Mouse (Mus musculus) fat pad, adult 2 months (tissue): Measurements from ENCODE around the gene Sez6l2.

Experiments used
- DNase-seq: peaks from one replicate; pipeline ENCODE4 v3.0.0-alpha.2; 2011; ENCODE audit warnings: low read depth, low spot score; ENCODE audit errors: extremely low read depth

Sez6l2 gene

DNA sequence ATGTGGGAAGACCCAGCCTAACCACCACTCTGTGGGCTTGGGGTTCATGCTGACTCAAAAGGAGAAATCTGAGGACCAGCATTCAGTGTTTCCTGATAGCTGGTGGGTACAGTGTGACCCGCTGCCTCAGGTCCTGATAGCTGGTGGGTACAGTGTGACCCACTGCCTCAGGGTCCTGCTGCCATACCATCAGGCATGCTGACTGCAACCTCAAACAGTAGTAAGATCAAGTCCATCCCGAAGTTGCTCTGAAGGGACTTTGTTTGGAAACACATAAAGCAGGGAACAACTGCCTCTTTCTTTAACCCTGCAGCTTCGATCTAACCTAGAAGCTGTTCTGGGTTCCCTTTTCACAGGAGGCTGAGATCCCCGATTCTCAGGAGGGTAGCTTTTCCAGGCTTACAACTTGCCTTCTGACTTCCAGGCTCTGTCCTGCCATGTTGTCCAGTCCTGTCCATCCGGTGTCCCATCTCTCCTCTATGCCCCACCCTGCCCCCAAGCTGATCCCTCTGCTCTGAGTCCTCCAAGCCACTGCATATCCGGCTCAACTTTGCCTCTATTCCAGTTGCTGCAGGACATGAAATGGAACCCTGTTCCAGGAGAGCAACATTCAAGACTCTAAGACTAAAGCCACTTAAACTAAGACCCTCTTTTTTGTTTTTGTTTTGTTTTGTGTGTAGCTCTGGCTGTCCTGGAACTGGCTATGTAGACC, 57.1 kb downstream of the Sez6l2 start:
- no peak for DNase-seq

DNA sequence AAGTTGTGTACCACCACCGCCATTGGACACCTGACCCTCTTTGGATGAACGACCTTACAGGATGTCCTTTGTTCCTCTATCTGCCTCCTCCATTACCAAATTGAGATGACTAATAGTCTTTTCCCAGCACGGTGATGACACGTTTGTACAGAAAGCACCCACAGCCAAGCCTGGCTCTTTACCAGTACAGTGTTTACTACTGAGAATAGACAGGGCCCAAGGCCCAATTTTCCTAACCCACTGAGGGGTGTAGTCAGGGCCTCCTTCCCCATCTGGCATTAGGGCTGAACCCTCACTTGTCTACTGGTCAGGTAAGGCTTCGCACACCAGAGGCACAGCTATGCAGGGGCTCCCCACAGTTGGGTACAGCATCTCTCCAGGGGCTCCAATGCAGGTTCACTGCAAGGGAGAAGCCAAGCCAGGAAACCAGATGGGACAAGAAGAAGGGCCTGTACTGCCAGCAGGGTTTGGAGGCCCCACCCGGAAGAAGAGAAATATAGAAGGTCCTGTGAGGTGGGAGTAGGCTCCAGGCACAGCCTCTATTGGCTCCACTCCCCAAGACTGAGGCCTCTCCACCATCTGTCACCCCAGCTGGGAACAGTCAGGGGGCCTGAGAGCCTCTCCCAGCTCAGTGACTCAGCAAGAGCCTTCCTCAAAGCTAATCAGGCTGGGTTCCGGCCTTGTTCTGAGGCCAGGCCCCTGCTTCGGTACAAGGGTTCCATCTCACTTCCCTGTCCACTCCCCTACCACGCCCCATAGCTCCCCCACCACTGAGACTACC, 58.1 kb downstream of the Sez6l2 start:
- DNase-seq: no peak

DNA sequence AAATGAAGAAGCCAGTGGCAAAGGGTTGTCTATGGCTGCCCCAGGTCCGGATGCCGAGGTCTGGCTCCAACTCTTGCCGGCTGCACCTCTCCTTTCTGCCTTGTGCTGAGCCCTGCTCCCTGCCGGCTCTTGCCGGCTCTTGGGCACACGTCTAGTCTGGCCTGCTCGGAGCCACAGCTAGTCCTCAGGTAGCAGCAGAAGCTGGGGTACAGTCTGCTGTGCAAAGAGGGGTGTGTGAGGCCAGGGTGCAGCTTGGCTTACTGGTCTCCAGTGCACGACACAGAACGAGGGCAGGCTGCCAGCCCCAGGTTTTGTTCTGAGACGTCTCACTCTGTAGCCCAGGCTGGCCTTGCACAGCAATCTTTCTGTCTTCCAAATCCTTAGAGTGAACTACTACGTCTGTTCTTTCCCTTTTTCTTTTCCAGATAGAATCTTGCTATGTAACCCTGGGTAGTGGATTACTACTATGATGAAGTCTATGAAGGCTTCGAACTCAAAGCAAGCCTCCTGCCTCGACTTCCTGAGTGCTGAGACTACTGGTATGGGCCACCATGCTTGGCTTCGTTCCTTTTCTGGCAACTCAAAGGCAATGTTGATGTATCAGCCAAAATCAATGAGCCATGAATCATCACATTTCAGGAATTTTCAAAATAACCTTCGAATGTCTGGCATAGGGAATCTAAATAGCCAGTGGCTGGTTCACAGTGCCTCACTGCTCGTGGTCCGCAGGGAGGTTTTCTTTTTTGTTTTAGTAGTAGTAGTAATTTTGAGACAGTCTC, 59.1 kb downstream of the Sez6l2 start:
- no peak for DNase-seq

DNA sequence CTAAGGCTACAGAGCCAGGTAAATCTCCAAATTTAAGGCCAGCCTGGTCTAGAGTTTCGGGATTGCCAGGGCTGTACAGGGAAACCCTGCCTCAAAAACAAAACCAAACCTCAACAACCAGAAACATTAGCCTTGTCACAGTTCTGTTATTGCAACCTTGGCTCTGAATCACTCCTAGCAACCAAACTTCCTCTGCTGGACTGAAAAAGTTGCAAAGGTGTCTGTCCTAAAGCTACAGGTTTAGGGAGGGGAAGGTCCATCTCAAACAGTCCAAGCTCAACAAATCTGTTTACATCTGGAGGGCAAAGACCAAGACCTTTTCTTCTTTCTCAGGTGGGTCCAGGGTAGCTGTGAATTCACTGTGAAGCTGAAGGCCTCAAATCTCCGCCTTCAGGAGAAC, 60.7 kb downstream of the Sez6l2 start:
- DNase-seq: no peak

- no peak for DNase-seq
Observed at GRCm38 (mm10) chr7:127011717-127012116, 61.4 kb downstream of the Sez6l2 start.

DNA sequence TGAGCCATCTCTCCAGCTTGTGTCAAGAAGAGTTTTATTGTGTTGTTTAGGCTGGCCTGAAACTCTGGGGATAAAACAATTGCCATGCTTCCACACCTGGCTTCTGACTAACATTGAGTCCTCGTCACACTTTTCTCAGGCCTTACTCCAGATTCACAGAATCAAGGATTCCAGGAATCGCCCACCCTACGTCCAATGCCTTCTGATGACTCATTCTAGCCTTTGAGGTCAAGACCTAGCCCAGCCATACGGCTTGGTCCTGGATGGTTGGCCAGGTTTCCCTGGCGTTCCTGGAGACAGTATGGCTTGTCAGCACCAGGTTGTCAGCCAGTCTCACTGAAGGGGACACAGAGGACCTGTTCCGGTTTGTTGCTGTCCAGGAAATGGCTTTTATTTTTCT, 62.0 kb downstream of the Sez6l2 start:
- no peak for DNase-seq

GRCm38 (mm10) chr7:127012845-127013244, 62.5 kb downstream of the Sez6l2 start:
- no peak for DNase-seq

GRCm38 (mm10) chr7:127013385-127013784, 63.0 kb downstream of the Sez6l2 start:
- no peak for DNase-seq

DNA sequence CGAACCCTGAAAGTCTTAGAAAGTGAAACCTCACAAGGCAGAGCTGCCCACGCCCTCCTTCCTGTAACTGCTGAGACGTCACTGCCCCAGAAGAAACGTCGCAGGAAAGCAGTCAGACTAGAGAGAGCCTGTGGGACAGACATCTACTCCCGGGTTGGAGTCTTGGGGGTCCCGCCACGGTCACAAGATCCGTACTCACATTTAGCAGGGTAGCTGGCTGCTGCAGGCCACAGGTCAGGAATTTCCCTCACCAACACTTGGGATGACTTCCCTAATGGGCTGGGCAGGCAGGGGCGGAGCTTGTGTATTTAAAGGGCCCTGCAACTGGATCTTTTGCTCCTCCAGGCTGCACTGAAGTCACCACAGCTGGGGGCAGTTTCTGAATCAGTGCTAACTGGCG, 64.0 kb downstream of the Sez6l2 start, which contains the start of gene Mvp:
Gene Mvp, minus strand, starts transcription at position 302 of the 400 bp plus-strand sequence.
- DNase-seq: no peak

GRCm38 (mm10) chr7:127014993-127015392, 64.6 kb downstream of the Sez6l2 start:
- no peak for DNase-seq

DNA sequence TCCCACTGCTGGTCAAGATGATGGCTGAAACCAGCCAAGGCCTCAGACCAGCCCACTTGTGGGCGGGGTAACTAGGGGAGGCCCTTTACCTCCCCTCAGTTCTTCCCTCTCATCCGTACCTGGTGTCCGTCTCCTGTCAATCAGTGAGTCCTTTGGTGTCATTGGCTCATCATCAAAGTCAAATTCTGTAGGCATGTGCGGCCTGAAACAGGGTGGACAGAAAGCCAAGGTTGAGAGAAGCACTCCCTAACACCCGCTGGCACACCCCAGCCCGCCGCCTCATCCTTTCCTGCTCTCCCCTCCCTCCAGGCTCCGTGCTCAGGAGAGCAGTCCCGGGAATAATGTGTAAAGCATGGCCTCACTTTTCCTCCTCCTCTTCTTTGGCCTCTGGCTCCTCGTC, 65.7 kb downstream of the Sez6l2 start:
- no peak for DNase-seq

GRCm38 (mm10) chr7:127016481-127016485, 65.9 kb downstream of the Sez6l2 start, which contains the start of gene Pagr1b:
Gene Pagr1b, minus strand, starts transcription at chr7:127016484.
- DNase-seq: no peak

DNA sequence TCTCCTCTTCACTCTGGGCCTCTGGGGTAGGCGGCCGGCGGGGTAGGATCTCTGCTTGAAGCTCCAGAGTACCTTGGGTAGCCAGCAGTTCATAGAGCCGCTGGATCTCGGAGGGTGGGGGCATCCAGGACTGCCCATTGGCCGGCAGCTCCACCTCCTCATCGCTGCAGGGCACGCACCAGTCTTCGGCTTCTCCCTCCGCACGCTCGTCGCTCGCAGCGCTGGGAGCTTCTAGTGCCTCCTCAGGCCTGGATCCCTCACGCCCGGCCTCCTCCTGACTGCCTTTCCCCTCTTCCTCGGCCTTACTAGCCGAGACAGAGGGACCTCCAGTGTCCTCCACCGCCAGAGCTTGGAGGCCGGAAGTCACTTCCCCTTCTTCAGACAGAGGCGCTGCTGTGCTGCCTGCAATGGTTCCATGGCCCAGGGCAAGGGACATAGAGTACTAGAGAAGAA, 66.1 kb downstream of the Sez6l2 start:
- no peak for DNase-seq

- peak; percentile 88 for DNase-seq
Observed at GRCm38 (mm10) chr7:127016971-127017949, 66.9 kb downstream of the Sez6l2 start, which contains the start of gene Pagr1a. Gene Pagr1a, minus strand, starts transcription at chr7:127017352.

GRCm38 (mm10) chr7:127017950-127018345, 67.6 kb downstream of the Sez6l2 start:
- no peak for DNase-seq

- DNase-seq: no peak
Observed at GRCm38 (mm10) chr7:127018416-127019305, 68.3 kb downstream of the Sez6l2 start.

DNA sequence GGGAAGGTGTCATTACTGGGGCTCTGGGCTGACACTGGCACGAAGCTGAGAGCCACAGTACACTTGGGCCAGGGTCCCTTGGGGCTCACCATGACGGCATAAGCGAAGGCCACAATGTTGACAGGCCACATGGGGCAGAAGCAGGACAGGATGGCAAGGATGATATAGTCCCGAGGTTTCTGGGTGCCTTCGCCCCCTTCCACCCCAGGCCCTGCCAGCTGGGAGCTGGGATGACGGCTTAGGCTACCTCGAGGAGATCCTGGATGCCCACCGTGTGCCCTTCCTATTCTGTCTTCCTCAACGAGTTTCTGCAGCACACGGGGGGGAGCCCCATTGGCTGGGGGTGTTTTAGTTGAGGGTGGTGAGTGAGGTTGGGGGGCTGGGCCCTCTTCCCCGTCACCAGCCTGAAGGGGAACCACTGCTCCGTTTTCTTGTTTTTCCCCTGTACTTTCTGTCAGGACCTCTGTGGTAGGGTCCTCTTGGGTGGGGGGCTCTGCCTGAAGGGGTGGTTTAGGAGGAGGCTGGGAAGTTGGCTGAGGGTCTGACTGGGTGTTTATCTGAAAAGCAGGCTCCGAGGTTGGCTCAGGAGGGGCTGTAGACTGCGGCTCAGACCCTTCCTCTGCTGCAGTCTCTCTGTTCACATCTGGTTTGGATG, 69.1 kb downstream of the Sez6l2 start:
- DNase-seq: no peak

- DNase-seq: no peak
Observed at GRCm38 (mm10) chr7:127020031-127020430, 69.7 kb downstream of the Sez6l2 start.
